Mouse (Mus musculus): ENCODE data around the gene Sh3rf3. TPM values are rescaled to one million over a fixed set of nuclear protein-coding genes. Genes with fewer than 3 reads are reported as not detected.

Gene Sh3rf3
- polyA plus RNA-seq, 1 experiment from 2014 or later = 0.84 TPM

GRCm38 (mm10) chr10:58937521-58937920 lies 124.4 kb downstream of the Sh3rf3 start:
- H3K36me3 ChIP-seq (ENCODE audit: control insufficient read depth, insufficient read depth, low read length) = no peaks in the 10 kb centered on the region
- no peaks in the 10 kb centered on the region for H3K27me3 ChIP-seq (replicated peaks; ENCODE audit: control insufficient read depth, insufficient read depth, low read length)
- DNase-seq (ENCODE audit: low spot score) (no peak), ATAC-seq (replicated peaks; ENCODE audit: low FRiP score, low TSS enrichment, low read depth) (no peak)
- no peak overlapping the region for H3K9ac ChIP-seq (ENCODE audit: low read length)
- H3K4me2 ChIP-seq (ENCODE audit: low read length) = no peak overlapping the region
- H3K9me3 ChIP-seq (ENCODE audit: control insufficient read depth, low read length) = no peaks in the 10 kb centered on the region
- no peak overlapping the region for H3K4me3 ChIP-seq (ENCODE audit: low read depth, low read length)
- 66% methylated on average over 3 of the region's 3 CpGs for WGBS
- no peaks in the 10 kb centered on the region for H3K4me1 ChIP-seq (replicated peaks; ENCODE audit: control insufficient read depth, insufficient read depth, low read length)
- no peak overlapping the region for H3K27ac ChIP-seq (ENCODE audit: low read depth)

- Histone ChIP-seq H3K27ac (ENCODE audit: low read depth) (no peak overlapping the region), H3K9me3 (ENCODE audit: control insufficient read depth, low read length) (no peaks in the 10 kb centered on the region), H3K36me3 (ENCODE audit: control insufficient read depth, insufficient read depth, low read length) (no peaks in the 10 kb centered on the region), H3K9ac (ENCODE audit: low read length) (no peak overlapping the region), H3K4me2 (ENCODE audit: low read length) (no peak overlapping the region), H3K27me3 (replicated peaks; ENCODE audit: control insufficient read depth, insufficient read depth, low read length) (no peaks in the 10 kb centered on the region), H3K4me3 (ENCODE audit: low read depth, low read length) (no peak overlapping the region), H3K4me1 (replicated peaks; ENCODE audit: control insufficient read depth, insufficient read depth, low read length) (no peaks in the 10 kb centered on the region)
- ATAC-seq (replicated peaks; ENCODE audit: low FRiP score, low TSS enrichment, low read depth) = no peak
- DNase-seq (ENCODE audit: low spot score) = no peak
- WGBS = 81% methylated on average over 3 of the region's 3 CpGs
These were observed 129.7 kb downstream of the Sh3rf3 start for GRCm38 (mm10) chr10:58942819-58943218.

GRCm38 (mm10) chr10:58943661-58944400 lies 130.7 kb downstream of the Sh3rf3 start:
- H3K27ac ChIP-seq (ENCODE audit: low read depth) = no peak overlapping the region
- no peaks in the 10 kb centered on the region for H3K9me3 ChIP-seq (ENCODE audit: control insufficient read depth, low read length)
- ATAC-seq (replicated peaks; ENCODE audit: low FRiP score, low TSS enrichment, low read depth) (no peak), DNase-seq (ENCODE audit: low spot score) (no peak)
- WGBS = 69% methylated on average over 9 of the region's 9 CpGs
- H3K9ac ChIP-seq (ENCODE audit: low read length) = no peak overlapping the region
- no peaks in the 10 kb centered on the region for H3K4me1 ChIP-seq (replicated peaks; ENCODE audit: control insufficient read depth, insufficient read depth, low read length)
- no peaks in the 10 kb centered on the region for H3K27me3 ChIP-seq (replicated peaks; ENCODE audit: control insufficient read depth, insufficient read depth, low read length)
- H3K4me2 ChIP-seq (ENCODE audit: low read length) = no peak overlapping the region
- H3K4me3 ChIP-seq (ENCODE audit: low read depth, low read length) = no peak overlapping the region
- H3K36me3 ChIP-seq (ENCODE audit: control insufficient read depth, insufficient read depth, low read length) = no peaks in the 10 kb centered on the region

DNA sequence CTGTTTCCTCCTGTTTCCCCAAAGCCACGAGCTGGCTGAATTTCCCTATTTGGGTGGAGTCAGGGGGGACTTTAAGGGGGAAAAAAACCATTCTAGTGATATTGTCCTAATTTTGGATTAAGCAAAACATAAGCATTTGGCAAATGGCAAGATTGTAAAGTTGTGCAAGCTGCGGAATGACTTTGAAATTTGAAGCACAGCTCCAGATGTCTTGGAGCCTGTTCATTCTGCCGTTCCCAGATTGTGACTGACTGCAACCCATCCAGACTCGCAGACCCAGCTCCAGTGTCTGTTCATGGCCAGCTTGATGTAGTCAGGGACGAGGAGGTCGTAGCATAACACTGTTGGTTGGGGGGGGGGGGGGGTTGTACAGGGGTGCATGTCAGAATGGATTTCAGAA lies 131.8 kb downstream of the Sh3rf3 start:
- Histone ChIP-seq H3K9ac (ENCODE audit: low read length) (no peak overlapping the region), H3K27me3 (replicated peaks; ENCODE audit: control insufficient read depth, insufficient read depth, low read length) (no peaks in the 10 kb centered on the region), H3K4me2 (ENCODE audit: low read length) (no peak overlapping the region), H3K36me3 (ENCODE audit: control insufficient read depth, insufficient read depth, low read length) (no peaks in the 10 kb centered on the region), H3K4me3 (ENCODE audit: low read depth, low read length) (no peak overlapping the region), H3K4me1 (replicated peaks; ENCODE audit: control insufficient read depth, insufficient read depth, low read length) (no peaks in the 10 kb centered on the region; the same call in 1 of the 2 replicates), H3K27ac (ENCODE audit: low read depth) (no peak overlapping the region), H3K9me3 (ENCODE audit: control insufficient read depth, low read length) (no peaks in the 10 kb centered on the region)
- DNase-seq (ENCODE audit: low spot score) = no peak
- WGBS = 65% methylated on average over 6 of the region's 6 CpGs
- ATAC-seq (replicated peaks; ENCODE audit: low FRiP score, low TSS enrichment, low read depth) = no peak

GRCm38 (mm10) chr10:58949770-58950638 lies 136.8 kb downstream of the Sh3rf3 start:
- DNase-seq (ENCODE audit: low spot score) = no peak
- Histone ChIP-seq H3K4me1 (replicated peaks; ENCODE audit: control insufficient read depth, insufficient read depth, low read length) (no peaks in the 10 kb centered on the region; the same call in 1 of the 2 replicates), H3K4me3 (ENCODE audit: low read depth, low read length) (no peak overlapping the region), H3K27ac (ENCODE audit: low read depth) (no peak overlapping the region), H3K27me3 (replicated peaks; ENCODE audit: control insufficient read depth, insufficient read depth, low read length) (no peaks in the 10 kb centered on the region), H3K36me3 (ENCODE audit: control insufficient read depth, insufficient read depth, low read length) (no peaks in the 10 kb centered on the region), H3K9me3 (ENCODE audit: control insufficient read depth, low read length) (no peaks in the 10 kb centered on the region), H3K4me2 (ENCODE audit: low read length) (no peak overlapping the region), H3K9ac (ENCODE audit: low read length) (no peak overlapping the region)
- WGBS = 41% methylated on average over 11 of the region's 11 CpGs
- ATAC-seq (replicated peaks; ENCODE audit: low FRiP score, low TSS enrichment, low read depth) = 0 out of 2 replicates have a peak, but pooled peaks have one; percentile 27

GRCm38 (mm10) chr10:58960193-58960592 lies 147.0 kb downstream of the Sh3rf3 start:
- H3K4me2 ChIP-seq (ENCODE audit: low read length) = no peak overlapping the region
- WGBS = 77% methylated on average over 4 of the region's 4 CpGs
- ATAC-seq (replicated peaks; ENCODE audit: low FRiP score, low TSS enrichment, low read depth) (no peak), DNase-seq (ENCODE audit: low spot score) (no peak)
- no peaks in the 10 kb centered on the region for H3K4me1 ChIP-seq (replicated peaks; ENCODE audit: control insufficient read depth, insufficient read depth, low read length)
- no peak overlapping the region for H3K9ac ChIP-seq (ENCODE audit: low read length)
- no peak overlapping the region for H3K4me3 ChIP-seq (ENCODE audit: low read depth, low read length)
- no peaks in the 10 kb centered on the region for H3K27me3 ChIP-seq (replicated peaks; ENCODE audit: control insufficient read depth, insufficient read depth, low read length)
- H3K9me3 ChIP-seq (ENCODE audit: control insufficient read depth, low read length) = no peaks in the 10 kb centered on the region
- H3K27ac ChIP-seq (ENCODE audit: low read depth) = no peak overlapping the region
- H3K36me3 ChIP-seq (ENCODE audit: control insufficient read depth, insufficient read depth, low read length) = no peaks in the 10 kb centered on the region

DNA sequence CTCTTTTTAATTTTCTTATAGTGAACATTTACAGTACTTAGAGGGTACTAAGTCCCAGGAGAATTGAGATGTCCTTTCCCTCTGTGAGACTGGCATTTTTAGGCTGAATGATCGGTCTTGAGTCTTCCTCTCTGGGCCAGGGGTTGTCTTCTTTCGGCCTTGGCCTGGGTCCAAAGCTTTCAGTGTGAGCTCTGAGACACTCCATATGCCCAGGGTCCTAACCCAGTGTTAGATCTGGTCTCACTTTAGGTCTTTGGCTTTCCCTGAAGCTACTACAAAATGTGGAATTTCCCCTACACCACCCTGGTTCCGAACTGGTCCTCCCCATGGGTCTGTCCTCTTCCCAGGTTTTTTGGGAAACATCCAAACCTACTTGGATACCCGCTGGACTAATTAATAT lies 155.1 kb downstream of the Sh3rf3 start:
- Histone ChIP-seq H3K36me3 (ENCODE audit: control insufficient read depth, insufficient read depth, low read length) (no peaks in the 10 kb centered on the region), H3K4me1 (replicated peaks; ENCODE audit: control insufficient read depth, insufficient read depth, low read length) (no peaks in the 10 kb centered on the region; the same call in 1 of the 2 replicates), H3K9ac (ENCODE audit: low read length) (no peak overlapping the region), H3K27me3 (replicated peaks; ENCODE audit: control insufficient read depth, insufficient read depth, low read length) (no peaks in the 10 kb centered on the region), H3K27ac (ENCODE audit: low read depth) (no peak overlapping the region), H3K4me3 (ENCODE audit: low read depth, low read length) (no peak overlapping the region), H3K9me3 (ENCODE audit: control insufficient read depth, low read length) (no peaks in the 10 kb centered on the region), H3K4me2 (ENCODE audit: low read length) (no peak overlapping the region)
- ATAC-seq (replicated peaks; ENCODE audit: low FRiP score, low TSS enrichment, low read depth) (no peak), DNase-seq (ENCODE audit: low spot score) (no peak)
- 60% methylated on average over 4 of the region's 4 CpGs for WGBS

GRCm38 (mm10) chr10:58969351-58969750 lies 156.2 kb downstream of the Sh3rf3 start:
- DNase-seq (ENCODE audit: low spot score) (no peak), ATAC-seq (replicated peaks; ENCODE audit: low FRiP score, low TSS enrichment, low read depth) (no peak)
- H3K4me2 ChIP-seq (ENCODE audit: low read length) = no peak overlapping the region
- no peak overlapping the region for H3K27ac ChIP-seq (ENCODE audit: low read depth)
- no peak overlapping the region for H3K4me3 ChIP-seq (ENCODE audit: low read depth, low read length)
- 87% methylated on average over 5 of the region's 5 CpGs for WGBS
- H3K36me3 ChIP-seq (ENCODE audit: control insufficient read depth, insufficient read depth, low read length) = no peaks in the 10 kb centered on the region
- H3K4me1 ChIP-seq (replicated peaks; ENCODE audit: control insufficient read depth, insufficient read depth, low read length) = no peaks in the 10 kb centered on the region; the same call in 1 of the 2 replicates
- H3K9ac ChIP-seq (ENCODE audit: low read length) = no peak overlapping the region
- no peaks in the 10 kb centered on the region for H3K27me3 ChIP-seq (replicated peaks; ENCODE audit: control insufficient read depth, insufficient read depth, low read length)
- H3K9me3 ChIP-seq (ENCODE audit: control insufficient read depth, low read length) = no peaks in the 10 kb centered on the region
